Mouse (Mus musculus) heart, adult 2 months (tissue): ENCODE measurements around the gene Zfp568.

ENCODE experiments used
- CTCF ChIP-seq: fragments of 200-600 bp; IDR thresholded peaks from 2 replicates; pipeline ENCODE4 v1.8.1; 2022; ENCODE audit warnings: antibody characterized with exemption, mild to moderate bottlenecking, moderate library complexity
- EP300 ChIP-seq: fragments of 200-500 bp; IDR thresholded peaks from 2 replicates; pipeline ENCODE4 v1.6.1; 2011; ENCODE audit warnings: low read depth, low read length, control low read depth; ENCODE audit not compliant: insufficient read depth
- POLR2A ChIP-seq: fragments of 200-500 bp; IDR thresholded peaks from 2 replicates; pipeline ENCODE4 v1.6.1; 2011; ENCODE audit warnings: mild to moderate bottlenecking, low read depth, low read length, control low read depth; ENCODE audit not compliant: insufficient read depth

DNA sequence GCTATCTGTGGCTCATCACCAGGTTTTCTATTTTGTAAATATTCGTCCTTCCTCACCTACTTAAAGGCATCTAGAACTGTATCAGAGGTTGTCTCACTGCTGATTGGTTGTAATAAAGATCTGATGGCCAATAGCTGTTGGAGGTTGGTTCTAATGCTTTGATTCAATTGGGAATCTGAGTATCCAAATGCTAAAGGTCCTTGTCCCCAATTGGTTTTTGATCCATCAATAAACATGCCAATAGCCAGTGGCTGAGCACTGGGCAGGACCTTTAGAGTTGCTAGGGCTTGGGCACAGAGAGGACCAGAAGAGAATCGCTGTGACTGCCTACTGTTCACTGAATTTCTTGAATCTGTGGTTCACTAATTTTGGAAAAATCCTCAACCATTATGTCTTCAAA is 40.0 kb upstream of the Zfp568 start:
- no peak for TF ChIP-seq CTCF
- TF ChIP-seq EP300 = no peak
- no peak for TF ChIP-seq POLR2A
